Mouse (Mus musculus): ENCODE data around the gene Zfp735. TPM values are rescaled to one million over a fixed set of nuclear protein-coding genes. Genes with fewer than 3 reads are reported as not detected.

Zfp735 gene
- total RNA-seq (2017) = not detected in 3 replicates

DNA sequence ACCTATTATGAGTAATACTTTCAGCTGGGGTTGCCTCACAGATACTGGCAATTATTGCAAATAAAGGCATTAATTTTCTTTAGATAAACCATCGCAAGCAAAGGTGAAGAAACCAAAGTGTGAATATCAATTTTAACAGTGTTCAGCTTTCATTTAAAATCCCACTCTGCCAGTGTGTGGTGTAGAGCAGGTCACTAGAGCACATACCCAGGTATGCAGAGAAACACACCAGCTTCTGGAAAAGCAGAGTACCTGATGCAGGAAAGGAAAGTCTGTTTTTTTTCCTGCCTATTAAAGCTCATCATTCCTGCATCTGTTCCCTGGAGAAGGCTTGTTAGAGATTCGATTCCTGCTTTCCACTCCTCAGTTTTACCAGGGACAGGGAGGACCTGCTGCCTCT is at the start of gene Zfp735:
Gene Zfp735 (plus strand): TSS at position 301 of the 400 bp plus-strand sequence.
- no peak for ATAC-seq (replicated peaks; ENCODE audit: insufficient number of reproducible peaks, low FRiP score, low TSS enrichment, poor library complexity, severe bottlenecking)

DNA sequence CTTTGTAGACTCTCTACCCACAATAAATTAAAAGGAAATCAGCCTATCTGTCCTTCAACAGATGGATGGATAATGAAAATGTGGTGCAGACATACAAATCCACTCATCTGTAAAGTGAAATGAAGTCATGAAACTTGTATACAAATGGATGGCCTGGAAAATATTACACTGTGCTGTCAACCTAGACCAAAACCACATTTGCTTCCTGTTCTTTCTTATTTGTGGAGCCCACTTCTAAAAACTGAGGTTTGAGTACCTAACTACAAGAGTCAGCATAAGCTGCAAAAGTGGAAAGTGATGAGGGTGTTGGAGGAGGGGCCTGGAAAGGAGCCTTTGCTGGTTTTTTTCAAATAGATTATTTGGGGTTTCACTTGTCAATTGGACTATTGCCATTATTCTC is 70.5 kb downstream of the Zfp735 start:
- no peak for ATAC-seq (replicated peaks; ENCODE audit: insufficient number of reproducible peaks, low FRiP score, low TSS enrichment, poor library complexity, severe bottlenecking)

Other genes starting within 250 kb of the Zfp735 start
- not detected in 3 replicates for gene Olfr380, start 231.3 kb upstream of the Zfp735 start, total RNA-seq (2017)
- not detected in 3 replicates for gene Olfr381, start 197.2 kb upstream of the Zfp735 start, total RNA-seq (2017)
- gene Olfr382, start 171.6 kb upstream of the Zfp735 start, total RNA-seq (2017) = not detected in 3 replicates
- gene Olfr385, start 95.8 kb upstream of the Zfp735 start, total RNA-seq (2017) = not detected in 3 replicates
- gene Olfr384, start 90.2 kb upstream of the Zfp735 start, total RNA-seq (2017) = not detected in 3 replicates
- not detected in 3 replicates for gene Olfr389, start 91.9 kb downstream of the Zfp735 start, total RNA-seq (2017)
- gene Olfr390, start 94.2 kb downstream of the Zfp735 start, total RNA-seq (2017) = not detected in 3 replicates
- not detected in 3 replicates for gene Olfr391-ps, start 114.3 kb downstream of the Zfp735 start, total RNA-seq (2017)
- gene Olfr392, start 128.3 kb downstream of the Zfp735 start, total RNA-seq (2017) = not detected in 3 replicates
- gene Olfr393, start 162.7 kb downstream of the Zfp735 start, total RNA-seq (2017) = not detected in 3 replicates
- gene Olfr394, start 202.0 kb downstream of the Zfp735 start, total RNA-seq (2017) = not detected in 3 replicates
- gene Olfr395, start 220.5 kb downstream of the Zfp735 start, total RNA-seq (2017) = not detected in 3 replicates
- gene Olfr23, start 247.9 kb downstream of the Zfp735 start, total RNA-seq (2017) = not detected in 3 replicates

Data from monocyte, adult 5-6 weeks (primary cell).